Mouse (Mus musculus): ENCODE results near the gene Dusp3. TPM values are rescaled to one million over a fixed set of nuclear protein-coding genes. Genes with fewer than 3 reads are reported as not detected.

The Dusp3 gene
- polyA plus RNA-seq, 1 experiment from 2014 or later = 26.2 TPM

DNA sequence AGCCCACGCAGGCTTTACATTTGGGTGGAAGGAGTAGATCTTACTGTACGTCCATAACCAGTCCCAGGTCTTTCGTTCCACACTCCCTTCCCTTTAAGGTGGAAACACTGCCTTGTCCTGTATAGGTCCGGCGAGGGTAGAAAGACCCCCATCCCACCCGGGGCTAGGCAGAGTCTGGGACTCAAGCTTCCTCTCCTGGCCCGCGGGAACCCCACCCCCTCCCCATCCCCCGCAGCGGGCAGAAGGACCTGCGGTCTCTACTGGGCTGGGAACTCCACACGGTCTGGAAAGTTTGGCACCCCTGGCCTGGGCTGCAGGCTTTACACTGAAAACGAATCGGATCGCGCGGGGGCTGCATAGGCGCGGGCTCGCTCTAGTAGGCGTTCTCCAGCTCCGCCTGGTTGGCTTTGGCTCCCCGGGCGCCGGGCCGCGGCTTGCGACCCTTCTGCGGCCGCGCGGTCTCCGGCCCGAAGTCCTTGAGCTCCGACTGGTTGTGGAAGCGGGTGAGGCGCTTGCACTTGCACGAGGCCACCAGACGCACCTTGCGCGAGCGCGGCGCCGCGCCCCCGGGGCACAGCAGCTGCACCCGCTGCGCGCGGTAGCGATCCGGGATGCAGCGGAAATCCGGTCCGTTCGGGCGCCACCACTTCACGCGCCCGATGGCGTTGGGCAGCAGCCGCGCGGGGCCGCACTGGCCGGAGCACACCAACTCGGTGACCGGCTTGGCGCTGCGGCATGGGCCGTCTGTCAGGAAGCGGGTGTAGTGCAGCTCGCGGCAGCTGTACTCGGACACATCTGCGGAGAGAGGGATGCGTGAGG, 23.1 kb downstream of the Dusp3 start:
- H3K4me2 ChIP-seq (replicated peaks) = peak overlapping the region; percentile 97

DNA sequence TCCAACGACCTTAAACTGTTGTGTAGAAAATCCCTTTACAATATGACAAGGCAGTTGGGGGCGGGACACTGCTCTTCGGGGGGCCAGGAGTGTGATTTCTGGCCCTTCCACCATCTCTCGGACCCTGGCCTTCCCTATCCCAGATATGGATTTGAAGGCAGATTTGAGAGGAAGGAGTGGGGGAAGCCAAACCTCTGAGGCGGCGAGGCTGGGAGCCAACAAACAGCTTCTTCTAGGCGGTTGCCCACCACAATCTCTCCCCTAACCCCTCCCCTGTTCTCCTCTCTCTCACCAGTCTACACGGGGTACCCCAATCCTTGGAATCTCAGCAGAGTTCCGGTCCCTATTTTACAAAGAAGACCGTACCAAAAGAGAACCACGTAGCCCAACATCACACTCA, 23.8 kb downstream of the Dusp3 start:
- H3K9me3 ChIP-seq (replicated peaks) = no peaks in the 10 kb centered on the region
- H3K4me1 ChIP-seq = peaks cover 41% of the 10 kb centered on the region
- H3K4me2 ChIP-seq (replicated peaks) = peak overlapping the region; percentile 97
- H3K27ac ChIP-seq (replicated peaks) = peak overlapping the region; percentile 39; the same call in 1 of the 2 replicates
- H3K27me3 ChIP-seq = peaks cover 69% of the 10 kb centered on the region
- 0 out of 2 replicates have a peak, but pooled peaks have one; percentile 0 for ATAC-seq (ENCODE audit: insufficient number of reproducible peaks, low FRiP score, low TSS enrichment, low read depth)
- H3K4me3 ChIP-seq (replicated peaks) = peak overlapping the region; percentile 52
- no peaks in the 10 kb centered on the region for H3K36me3 ChIP-seq
- WGBS = 4% methylated on average over 11 of the region's 11 CpGs
- no peak overlapping the region; the same call in 1 of the 2 replicates for H3K9ac ChIP-seq

More for the DNA sequence above, 23.1 kb downstream of the Dusp3 start:
- Histone ChIP-seq H3K4me3 (replicated peaks) (peak overlapping the region; percentile 52), H3K36me3 (no peaks in the 10 kb centered on the region), H3K4me1 (peaks cover 38% of the 10 kb centered on the region), H3K27ac (replicated peaks) (peak overlapping the region; percentile 39; the same call in 1 of the 2 replicates), H3K27me3 (peaks cover 72% of the 10 kb centered on the region), H3K9ac (peak overlapping the region; percentile 23; the same call in 1 of the 2 replicates), H3K9me3 (replicated peaks) (no peaks in the 10 kb centered on the region)
- under 1% methylated on average over 78 of the region's 78 CpGs for WGBS
- ATAC-seq (ENCODE audit: insufficient number of reproducible peaks, low FRiP score, low TSS enrichment, low read depth) = no peak

DNA sequence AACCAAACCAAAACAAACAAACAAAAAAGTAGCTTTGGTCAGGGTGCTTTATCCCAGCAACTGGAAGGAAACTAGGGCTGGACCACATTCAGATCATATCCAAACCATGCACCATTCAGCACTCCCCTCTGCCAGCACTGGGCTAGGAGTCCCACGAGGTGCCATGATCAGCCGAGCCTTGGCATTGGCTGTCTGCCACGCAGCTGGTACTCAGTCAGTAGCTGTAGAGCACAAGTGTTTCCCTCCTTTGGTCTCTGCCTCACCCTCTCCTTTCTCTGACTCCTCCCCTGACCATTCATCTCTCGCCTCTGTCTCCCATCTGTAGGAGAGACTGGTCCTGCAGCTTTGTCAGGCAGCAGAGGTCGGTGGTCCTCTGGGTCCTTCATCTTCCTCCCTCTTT, 29.3 kb downstream of the Dusp3 start:
- Histone ChIP-seq H3K9me3 (replicated peaks) (no peaks in the 10 kb centered on the region), H3K4me2 (replicated peaks) (no peak overlapping the region), H3K4me3 (replicated peaks) (no peak overlapping the region), H3K27ac (replicated peaks) (no peak overlapping the region), H3K4me1 (peaks cover 28% of the 10 kb centered on the region), H3K9ac (no peak overlapping the region), H3K36me3 (no peaks in the 10 kb centered on the region), H3K27me3 (peaks cover 19% of the 10 kb centered on the region)
- ATAC-seq (ENCODE audit: insufficient number of reproducible peaks, low FRiP score, low TSS enrichment, low read depth) = no peak
- WGBS = 45% methylated on average over 5 of the region's 5 CpGs

DNA sequence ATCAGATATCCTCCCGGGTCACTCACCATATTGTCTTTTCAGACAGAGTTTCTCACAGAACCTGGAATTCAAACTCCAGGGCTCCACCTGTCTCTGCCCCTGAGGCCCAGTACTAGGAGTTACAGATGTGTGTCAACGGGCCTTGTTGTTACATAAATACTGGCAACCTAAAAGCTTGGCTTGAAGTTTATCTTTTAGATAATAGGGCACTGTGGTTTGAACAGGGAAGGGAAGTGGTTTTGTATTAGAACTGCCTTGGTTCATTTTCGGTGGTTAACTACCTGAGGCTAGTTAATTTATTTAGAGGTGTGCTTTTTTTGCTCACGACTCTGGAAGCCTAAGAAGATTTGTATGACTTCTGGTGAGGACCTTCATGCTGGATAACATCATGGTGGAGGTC, 33.4 kb downstream of the Dusp3 start:
- peaks cover 19% of the 10 kb centered on the region for H3K4me1 ChIP-seq
- H3K9me3 ChIP-seq (replicated peaks) = no peaks in the 10 kb centered on the region
- no peak for ATAC-seq (ENCODE audit: insufficient number of reproducible peaks, low FRiP score, low TSS enrichment, low read depth)
- 50% methylated on average over 4 of the region's 4 CpGs for WGBS
- no peak overlapping the region for H3K4me2 ChIP-seq (replicated peaks)
- H3K27me3 ChIP-seq = no peaks in the 10 kb centered on the region
- 0 out of 2 replicates have a peak overlapping the region, but pooled peaks have one; percentile 44 for H3K27ac ChIP-seq (replicated peaks)
- H3K36me3 ChIP-seq = no peaks in the 10 kb centered on the region
- no peak overlapping the region for H3K4me3 ChIP-seq (replicated peaks)
- H3K9ac ChIP-seq = no peak overlapping the region

DNA sequence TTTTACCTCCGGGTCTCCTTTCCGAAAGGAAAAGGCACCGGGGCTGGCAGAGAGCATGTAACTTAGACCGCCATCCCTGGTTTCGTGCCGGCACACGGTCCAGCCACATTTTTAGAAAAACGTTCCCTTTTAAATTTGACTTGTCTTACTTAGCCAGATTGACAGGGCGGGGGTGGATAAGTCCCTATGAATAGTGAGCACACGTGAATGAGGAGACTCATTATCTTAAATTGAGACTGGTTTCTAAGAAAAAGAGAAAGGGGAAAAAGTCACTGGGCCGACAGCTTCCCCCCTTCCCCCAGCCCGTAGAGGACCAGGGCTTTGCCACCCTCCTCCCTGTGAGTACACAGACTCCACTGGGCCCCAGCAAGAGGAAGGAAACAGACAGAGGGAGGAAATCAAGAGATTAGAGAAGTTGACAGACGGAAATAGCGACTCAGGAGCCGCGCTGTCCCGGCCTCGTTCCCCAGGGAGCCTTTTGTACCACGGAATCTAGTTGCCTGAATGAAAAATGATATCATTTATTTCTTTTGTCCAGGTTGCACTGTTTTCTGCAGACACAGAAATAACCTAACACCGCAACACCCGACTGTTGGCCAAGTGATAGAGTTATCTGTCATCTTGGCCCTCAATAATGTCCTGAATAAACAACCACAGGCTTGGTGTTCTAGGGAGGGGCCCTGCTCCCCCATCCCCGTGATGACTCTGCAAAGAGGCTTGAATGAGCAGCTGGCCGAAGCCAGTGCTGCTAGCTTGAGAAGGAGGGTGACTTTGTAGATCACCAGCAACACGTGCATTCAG, 34.1 kb downstream of the Dusp3 start:
- H3K27me3 ChIP-seq = no peaks in the 10 kb centered on the region
- no peaks in the 10 kb centered on the region for H3K36me3 ChIP-seq
- peaks cover 18% of the 10 kb centered on the region for H3K4me1 ChIP-seq
- WGBS = 26% methylated on average over 24 of the region's 24 CpGs
- no peaks in the 10 kb centered on the region for H3K9me3 ChIP-seq (replicated peaks)
- no peak overlapping the region for H3K4me3 ChIP-seq (replicated peaks)
- peak overlapping the region; percentile 44; the same call in 1 of the 2 replicates for H3K27ac ChIP-seq (replicated peaks)
- H3K4me2 ChIP-seq (replicated peaks) = 0 out of 2 replicates have a peak overlapping the region, but pooled peaks have one; percentile 8
- ATAC-seq (ENCODE audit: insufficient number of reproducible peaks, low FRiP score, low TSS enrichment, low read depth) = 0 out of 2 replicates have a peak, but pooled peaks have one; percentile 39
- H3K9ac ChIP-seq = no peak overlapping the region

DNA sequence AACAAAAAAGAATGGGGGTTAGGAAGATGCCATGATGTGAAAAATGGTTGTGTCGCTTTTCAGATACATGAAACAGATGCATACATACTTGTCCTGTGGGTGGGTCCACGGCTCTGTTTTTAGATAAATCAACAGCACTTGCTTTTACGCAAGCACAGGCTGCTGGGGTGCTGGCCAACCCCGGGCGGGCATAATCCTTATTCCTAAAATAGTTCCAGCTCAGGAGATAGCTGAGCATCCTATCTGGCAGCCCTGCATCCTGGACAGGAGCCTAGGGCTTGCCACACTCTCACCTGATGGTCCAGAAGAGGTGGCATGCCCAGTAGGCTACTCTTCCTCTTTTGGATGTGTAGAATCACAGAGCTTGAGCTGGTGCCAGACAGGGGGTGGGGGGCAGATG, 36.8 kb downstream of the Dusp3 start:
- WGBS = 83% methylated on average over 5 of the region's 5 CpGs
- H3K27me3 ChIP-seq = no peaks in the 10 kb centered on the region; the same call in 1 of the 2 replicates
- no peak for ATAC-seq (ENCODE audit: insufficient number of reproducible peaks, low FRiP score, low TSS enrichment, low read depth)

DNA sequence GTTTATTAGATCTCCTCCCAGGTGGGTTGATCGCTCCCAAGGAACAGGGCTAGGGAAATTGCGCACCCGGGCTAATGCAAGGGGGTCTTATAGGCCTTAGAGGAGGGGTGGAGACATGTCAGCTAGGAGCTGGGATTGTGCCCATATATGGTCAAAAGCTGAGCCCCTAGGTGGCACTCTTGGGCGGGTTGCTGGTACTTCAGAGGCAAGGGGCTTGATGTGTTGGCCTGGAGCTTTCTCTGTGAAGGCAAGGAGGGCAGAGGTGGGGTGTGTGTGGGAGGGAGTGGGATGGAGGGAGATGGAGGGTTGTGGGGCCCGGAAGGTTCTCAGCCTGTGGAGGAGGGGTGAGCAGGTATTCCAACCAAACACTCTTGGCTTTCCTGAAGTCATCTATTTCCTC, 40.3 kb downstream of the Dusp3 start:
- Histone ChIP-seq H3K4me3 (replicated peaks) (no peak overlapping the region), H3K27me3 (no peaks in the 10 kb centered on the region; the same call in 1 of the 2 replicates), H3K9ac (no peak overlapping the region), H3K36me3 (no peaks in the 10 kb centered on the region), H3K4me1 (no peaks in the 10 kb centered on the region), H3K4me2 (replicated peaks) (no peak overlapping the region), H3K27ac (replicated peaks) (no peak overlapping the region), H3K9me3 (replicated peaks) (no peaks in the 10 kb centered on the region)
- no peak for ATAC-seq (ENCODE audit: insufficient number of reproducible peaks, low FRiP score, low TSS enrichment, low read depth)
- 27% methylated on average over 5 of the region's 5 CpGs for WGBS

More for the DNA sequence above, 36.8 kb downstream of the Dusp3 start:
- no peaks in the 10 kb centered on the region for H3K9me3 ChIP-seq (replicated peaks)
- H3K36me3 ChIP-seq = no peaks in the 10 kb centered on the region
- H3K4me2 ChIP-seq (replicated peaks) = no peak overlapping the region
- no peak overlapping the region for H3K27ac ChIP-seq (replicated peaks)
- no peak overlapping the region for H3K9ac ChIP-seq
- H3K4me3 ChIP-seq (replicated peaks) = no peak overlapping the region
- peaks cover 14% of the 10 kb centered on the region for H3K4me1 ChIP-seq

DNA sequence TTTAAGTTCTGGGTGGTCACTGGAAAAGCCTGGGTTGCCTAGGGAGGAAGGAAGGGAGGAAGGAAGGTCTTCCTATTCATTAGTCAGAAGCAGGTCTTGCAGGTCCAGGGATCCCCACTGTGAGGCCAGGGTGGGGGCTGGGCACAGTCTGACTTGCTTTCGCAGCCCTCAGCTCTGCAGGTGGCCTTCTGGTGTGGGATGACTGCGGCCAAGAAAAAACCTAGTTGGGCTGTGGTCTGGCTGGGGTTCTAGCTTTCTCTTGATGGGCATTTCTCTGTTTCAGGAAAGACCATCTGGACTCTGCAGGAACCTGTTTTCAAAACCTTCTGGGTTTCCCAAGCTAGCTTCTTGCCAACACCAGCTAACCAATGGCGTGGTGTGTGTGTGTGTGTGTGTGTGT, 43.8 kb downstream of the Dusp3 start:
- WGBS = 42% methylated on average over 3 of the region's 3 CpGs
- Histone ChIP-seq H3K36me3 (no peaks in the 10 kb centered on the region), H3K4me2 (replicated peaks) (no peak overlapping the region), H3K4me3 (replicated peaks) (no peak overlapping the region), H3K4me1 (no peaks in the 10 kb centered on the region), H3K9ac (no peak overlapping the region), H3K27ac (replicated peaks) (no peak overlapping the region), H3K9me3 (replicated peaks) (no peaks in the 10 kb centered on the region), H3K27me3 (peaks cover 4% of the 10 kb centered on the region)
- ATAC-seq (ENCODE audit: insufficient number of reproducible peaks, low FRiP score, low TSS enrichment, low read depth) = no peak

DNA sequence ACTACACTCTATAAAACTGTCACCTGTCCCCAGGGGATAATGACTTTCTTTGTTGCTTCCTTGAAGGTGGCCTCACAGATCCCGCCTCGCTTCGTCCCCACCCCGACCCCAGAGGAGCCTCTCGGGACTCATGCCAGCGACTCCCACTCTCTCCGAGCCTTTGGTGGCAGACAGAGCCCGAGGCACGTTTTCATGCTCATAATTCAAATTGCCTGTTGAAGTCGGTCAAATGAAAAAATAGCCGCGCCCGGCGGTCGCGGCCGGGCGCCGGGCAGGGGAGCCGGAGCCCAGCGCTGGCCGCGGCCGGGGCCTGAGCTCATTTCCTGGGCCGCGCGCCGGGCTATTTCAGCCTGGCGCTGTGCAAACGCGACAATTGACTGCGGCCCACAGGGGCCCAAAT, 49.7 kb downstream of the Dusp3 start:
- under 1% methylated on average over 32 of the region's 32 CpGs for WGBS
- H3K9me3 ChIP-seq (replicated peaks) = no peaks in the 10 kb centered on the region
- ATAC-seq (ENCODE audit: insufficient number of reproducible peaks, low FRiP score, low TSS enrichment, low read depth) = no peak

DNA sequence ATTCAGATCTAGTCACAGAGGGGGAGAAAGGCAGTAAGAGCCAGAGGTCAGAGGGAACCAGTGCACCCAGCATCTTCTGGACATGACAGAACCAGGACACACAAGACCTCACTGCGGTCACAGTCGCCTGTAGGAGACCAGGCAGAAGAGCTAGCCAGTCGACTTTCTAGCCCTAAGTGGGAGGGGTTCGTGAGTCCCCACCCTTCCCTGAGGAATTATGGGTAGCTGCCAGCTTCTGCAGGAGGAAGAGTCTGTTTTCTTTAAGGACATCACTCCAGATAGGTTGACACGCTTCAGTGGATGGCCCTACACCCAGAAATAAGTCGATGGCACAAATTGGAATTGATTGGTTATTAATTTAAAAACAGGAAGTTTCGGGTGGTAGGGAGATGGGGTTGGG, 50.4 kb downstream of the Dusp3 start:
- H3K36me3 ChIP-seq = no peaks in the 10 kb centered on the region
- peaks cover 16% of the 10 kb centered on the region for H3K4me1 ChIP-seq
- H3K27ac ChIP-seq (replicated peaks) = no peak overlapping the region
- no peak overlapping the region for H3K4me3 ChIP-seq (replicated peaks)
- no peak for ATAC-seq (ENCODE audit: insufficient number of reproducible peaks, low FRiP score, low TSS enrichment, low read depth)
- H3K27me3 ChIP-seq = peaks cover 8% of the 10 kb centered on the region; the same call in 1 of the 2 replicates
- 48% methylated on average over 7 of the region's 7 CpGs for WGBS
- no peaks in the 10 kb centered on the region for H3K9me3 ChIP-seq (replicated peaks)
- H3K9ac ChIP-seq = no peak overlapping the region
- no peak overlapping the region for H3K4me2 ChIP-seq (replicated peaks)

More for the DNA sequence above, 49.7 kb downstream of the Dusp3 start:
- Histone ChIP-seq H3K4me2 (replicated peaks) (peak overlapping the region; percentile 70), H3K4me3 (replicated peaks) (peak overlapping the region; percentile 38), H3K36me3 (no peaks in the 10 kb centered on the region), H3K9ac (0 out of 2 replicates have a peak overlapping the region, but pooled peaks have one; percentile 13), H3K27ac (replicated peaks) (no peak overlapping the region), H3K4me1 (peaks cover 16% of the 10 kb centered on the region), H3K27me3 (peaks cover 8% of the 10 kb centered on the region; the same call in 1 of the 2 replicates)

DNA sequence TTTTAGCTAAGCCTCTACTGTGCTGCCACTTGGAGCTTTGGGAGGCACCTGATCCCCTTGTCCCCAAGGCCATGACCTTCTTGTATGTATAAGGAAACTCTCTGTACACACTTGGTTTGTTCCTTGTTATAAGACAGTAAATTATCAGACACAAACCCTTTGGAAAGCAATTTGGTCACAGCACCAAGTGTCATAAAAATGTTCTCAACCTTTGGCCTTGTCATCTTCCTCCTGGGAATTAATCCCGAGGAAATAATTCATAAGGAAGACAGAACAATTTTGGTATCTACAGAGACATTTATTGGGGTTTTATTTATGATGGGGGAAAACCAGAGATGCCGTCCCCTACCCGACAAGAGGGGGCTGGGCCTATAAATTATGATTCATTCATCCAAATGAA, 51.1 kb downstream of the Dusp3 start:
- Histone ChIP-seq H3K9ac (no peak overlapping the region), H3K4me3 (replicated peaks) (no peak overlapping the region), H3K36me3 (no peaks in the 10 kb centered on the region), H3K27ac (replicated peaks) (no peak overlapping the region), H3K9me3 (replicated peaks) (no peaks in the 10 kb centered on the region), H3K4me2 (replicated peaks) (no peak overlapping the region), H3K4me1 (peaks cover 16% of the 10 kb centered on the region), H3K27me3 (peaks cover 8% of the 10 kb centered on the region; the same call in 1 of the 2 replicates)
- WGBS = 81% methylated on average over 3 of the region's 3 CpGs
- ATAC-seq (ENCODE audit: insufficient number of reproducible peaks, low FRiP score, low TSS enrichment, low read depth) = no peak

Data from embryonic facial prominence, embryonic 15.5 days (tissue).